Mouse (Mus musculus): ENCODE measurements around the gene Lpin1. TPM values are rescaled to one million over a fixed set of nuclear protein-coding genes. Genes with fewer than 3 reads are reported as not detected.

The Lpin1 gene
- polyA plus RNA-seq, 1 experiment, result 0.89 TPM

- Histone ChIP-seq H3K79me2 (ENCODE audit: control insufficient read depth, insufficient read depth) (no peaks in the 10 kb centered on the region), H3K4me3 (ENCODE audit: insufficient read depth, poor library complexity, severe bottlenecking) (no peak overlapping the region), H3K27me3 (ENCODE audit: control insufficient read depth, insufficient read depth, insufficient read length) (no peaks in the 10 kb centered on the region), H3ac (ENCODE audit: control insufficient read depth, insufficient read length, low read depth) (no peak overlapping the region), H3K36me3 (ENCODE audit: control insufficient read depth, insufficient read depth) (no peaks in the 10 kb centered on the region), H3K79me3 (ENCODE audit: low read depth) (no peaks in the 10 kb centered on the region)
- TF ChIP-seq CTCF (IDR thresholded peaks at IDR 0.05; ENCODE audit: control insufficient read depth, insufficient read depth, insufficient read length) (no peak), USF1 (IDR thresholded peaks at IDR 0.05; ENCODE audit: low read depth) (no peak), MYOD1 (IDR thresholded peaks at IDR 0.05; ENCODE audit: control insufficient read depth, insufficient read length, low read depth) (no peak), MYOG (IDR thresholded peaks at IDR 0.05; ENCODE audit: control insufficient read depth, extremely low read depth, insufficient read length) (no peak), FOSL1 (IDR thresholded peaks at IDR 0.05; ENCODE audit: insufficient read depth, low read length, poor library complexity, severe bottlenecking) (no peak), CEBPB (IDR thresholded peaks at IDR 0.05; ENCODE audit: low read depth) (no peak), MAX (IDR thresholded peaks at IDR 0.05) (no peak)
Observed at GRCm38 (mm10) chr12:16541606-16542005, 69.2 kb downstream of the Lpin1 start.

- Histone ChIP-seq H3ac (ENCODE audit: control insufficient read depth, insufficient read length, low read depth) (no peak overlapping the region), H3K79me3 (ENCODE audit: low read depth) (no peaks in the 10 kb centered on the region), H3K36me3 (ENCODE audit: control insufficient read depth, insufficient read depth) (no peaks in the 10 kb centered on the region), H3K79me2 (ENCODE audit: control insufficient read depth, insufficient read depth) (no peaks in the 10 kb centered on the region), H3K27me3 (ENCODE audit: control insufficient read depth, insufficient read depth, insufficient read length) (no peaks in the 10 kb centered on the region), H3K4me3 (ENCODE audit: insufficient read depth, poor library complexity, severe bottlenecking) (no peak overlapping the region)
- no peak for TF ChIP-seq MYOG (IDR thresholded peaks at IDR 0.05; ENCODE audit: control insufficient read depth, extremely low read depth, insufficient read length)
- no peak for TF ChIP-seq MYOD1 (IDR thresholded peaks at IDR 0.05; ENCODE audit: control insufficient read depth, insufficient read length, low read depth)
- no peak for TF ChIP-seq CEBPB (IDR thresholded peaks at IDR 0.05; ENCODE audit: low read depth)
- TF ChIP-seq FOSL1 (IDR thresholded peaks at IDR 0.05; ENCODE audit: insufficient read depth, low read length, poor library complexity, severe bottlenecking), result no peak
- no peak for TF ChIP-seq MAX (IDR thresholded peaks at IDR 0.05)
- no peak for TF ChIP-seq USF1 (IDR thresholded peaks at IDR 0.05; ENCODE audit: low read depth)
- TF ChIP-seq CTCF (IDR thresholded peaks at IDR 0.05; ENCODE audit: control insufficient read depth, insufficient read depth, insufficient read length), result no peak
Observed at GRCm38 (mm10) chr12:16540712-16541111, 70.1 kb downstream of the Lpin1 start.

GRCm38 (mm10) chr12:16539965-16540661 is 70.7 kb downstream of the Lpin1 start:
- H3ac ChIP-seq (ENCODE audit: control insufficient read depth, insufficient read length, low read depth), result no peak overlapping the region
- H3K36me3 ChIP-seq (ENCODE audit: control insufficient read depth, insufficient read depth), result no peaks in the 10 kb centered on the region
- no peak overlapping the region for H3K4me3 ChIP-seq (ENCODE audit: insufficient read depth, poor library complexity, severe bottlenecking)
- H3K79me3 ChIP-seq (ENCODE audit: low read depth), result no peaks in the 10 kb centered on the region
- TF ChIP-seq CTCF (IDR thresholded peaks at IDR 0.05; ENCODE audit: control insufficient read depth, insufficient read depth, insufficient read length) (no peak), MAX (IDR thresholded peaks at IDR 0.05) (no peak), MYOD1 (IDR thresholded peaks at IDR 0.05; ENCODE audit: control insufficient read depth, insufficient read length, low read depth) (no peak), USF1 (IDR thresholded peaks at IDR 0.05; ENCODE audit: low read depth) (no peak), CEBPB (IDR thresholded peaks at IDR 0.05; ENCODE audit: low read depth) (no peak), FOSL1 (IDR thresholded peaks at IDR 0.05; ENCODE audit: insufficient read depth, low read length, poor library complexity, severe bottlenecking) (no peak), MYOG (IDR thresholded peaks at IDR 0.05; ENCODE audit: control insufficient read depth, extremely low read depth, insufficient read length) (no peak)
- H3K27me3 ChIP-seq (ENCODE audit: control insufficient read depth, insufficient read depth, insufficient read length), result no peaks in the 10 kb centered on the region
- no peaks in the 10 kb centered on the region for H3K79me2 ChIP-seq (ENCODE audit: control insufficient read depth, insufficient read depth)

- TF ChIP-seq CTCF (IDR thresholded peaks at IDR 0.05; ENCODE audit: control insufficient read depth, insufficient read depth, insufficient read length) (peak; percentile 39), FOSL1 (IDR thresholded peaks at IDR 0.05; ENCODE audit: insufficient read depth, low read length, poor library complexity, severe bottlenecking) (no peak), MAX (IDR thresholded peaks at IDR 0.05) (no peak), CEBPB (IDR thresholded peaks at IDR 0.05; ENCODE audit: low read depth) (no peak), MYOD1 (IDR thresholded peaks at IDR 0.05; ENCODE audit: control insufficient read depth, insufficient read length, low read depth) (no peak)
- no peak overlapping the region for H3ac ChIP-seq (ENCODE audit: control insufficient read depth, insufficient read length, low read depth)
- peak overlapping the region; percentile 7 for H3K4me3 ChIP-seq (ENCODE audit: insufficient read depth, poor library complexity, severe bottlenecking)
- H3K36me3 ChIP-seq (ENCODE audit: control insufficient read depth, insufficient read depth), result no peaks in the 10 kb centered on the region
- no peaks in the 10 kb centered on the region for H3K27me3 ChIP-seq (ENCODE audit: control insufficient read depth, insufficient read depth, insufficient read length)
- H3K79me3 ChIP-seq (ENCODE audit: low read depth), result no peaks in the 10 kb centered on the region
- no peaks in the 10 kb centered on the region for H3K79me2 ChIP-seq (ENCODE audit: control insufficient read depth, insufficient read depth)
Observed at GRCm38 (mm10) chr12:16533331-16533828, 77.4 kb downstream of the Lpin1 start.

- no peaks in the 10 kb centered on the region for H3K36me3 ChIP-seq (ENCODE audit: control insufficient read depth, insufficient read depth)
- no peaks in the 10 kb centered on the region for H3K79me2 ChIP-seq (ENCODE audit: control insufficient read depth, insufficient read depth)
- H3ac ChIP-seq (ENCODE audit: control insufficient read depth, insufficient read length, low read depth), result peak overlapping the region; percentile 77
- H3K79me3 ChIP-seq (ENCODE audit: low read depth), result no peaks in the 10 kb centered on the region
- H3K4me3 ChIP-seq (ENCODE audit: insufficient read depth, poor library complexity, severe bottlenecking), result peak overlapping the region; percentile 7
- TF ChIP-seq CEBPB (IDR thresholded peaks at IDR 0.05; ENCODE audit: low read depth) (no peak), MAX (IDR thresholded peaks at IDR 0.05) (no peak), MYOD1 (IDR thresholded peaks at IDR 0.05; ENCODE audit: control insufficient read depth, insufficient read length, low read depth) (no peak), USF1 (IDR thresholded peaks at IDR 0.05; ENCODE audit: low read depth) (no peak), FOSL1 (IDR thresholded peaks at IDR 0.05; ENCODE audit: insufficient read depth, low read length, poor library complexity, severe bottlenecking) (no peak), MYOG (IDR thresholded peaks at IDR 0.05; ENCODE audit: control insufficient read depth, extremely low read depth, insufficient read length) (no peak), CTCF (IDR thresholded peaks at IDR 0.05; ENCODE audit: control insufficient read depth, insufficient read depth, insufficient read length) (no peak)
- H3K27me3 ChIP-seq (ENCODE audit: control insufficient read depth, insufficient read depth, insufficient read length), result no peaks in the 10 kb centered on the region
Observed at GRCm38 (mm10) chr12:16532860-16533230, 77.9 kb downstream of the Lpin1 start.

Data from C2C12 (cell line).